Mouse (Mus musculus): ENCODE results near the gene Htra2. TPM values are rescaled to one million over a fixed set of nuclear protein-coding genes. Genes with fewer than 3 reads are reported as not detected.

Htra2 gene
- polyA plus RNA-seq, 1 experiment from 2014 or later: 132 TPM

DNA sequence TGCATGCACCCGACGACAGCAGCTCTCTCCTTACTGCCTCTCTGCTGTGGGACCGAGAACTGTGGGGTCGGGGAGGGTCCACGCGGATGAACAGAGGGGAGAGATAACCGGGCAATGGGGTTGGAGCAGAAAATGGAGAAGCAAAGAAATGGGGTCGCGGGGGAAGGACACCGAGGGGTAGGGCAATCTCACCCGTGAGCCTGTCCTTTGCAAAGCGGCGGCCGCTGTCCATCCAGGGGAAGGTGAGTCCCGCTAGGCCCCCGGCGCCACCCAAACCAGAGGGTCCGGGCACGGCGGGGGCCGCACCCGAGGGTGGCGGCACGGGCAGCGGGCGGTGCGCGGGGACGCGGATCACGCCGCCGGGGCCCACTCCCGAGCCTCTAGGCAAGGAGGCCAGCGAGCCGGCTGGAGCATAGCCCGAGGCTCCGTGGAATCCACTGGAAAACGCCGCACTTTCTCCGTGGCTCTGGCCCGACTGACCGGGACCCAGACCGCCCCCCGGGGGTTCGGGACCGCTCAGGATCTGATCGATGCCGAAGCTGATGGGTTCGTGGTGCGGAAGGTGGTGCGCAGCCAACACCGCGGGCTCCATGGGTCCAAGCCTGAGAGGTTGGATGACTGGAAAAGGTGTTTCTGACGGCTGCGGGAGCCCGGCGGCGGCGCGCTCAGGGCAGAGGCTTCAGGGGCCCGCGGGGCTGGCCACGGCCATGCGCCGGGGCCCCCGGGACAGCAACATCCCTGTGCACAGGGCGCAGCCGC lies 14.6 kb upstream of the Htra2 start:
- 3% methylated on average over 69 of the region's 69 CpGs for WGBS (ENCODE audit: insufficient replicate concordance)
- Histone ChIP-seq H3K4me2 (peak overlapping the region; percentile 53), H3K9me3 (replicated peaks) (no peaks in the 10 kb centered on the region), H3K36me3 (no peaks in the 10 kb centered on the region), H3K4me3 (replicated peaks) (peak overlapping the region; percentile 38), H3K4me1 (replicated peaks) (peaks cover 34% of the 10 kb centered on the region), H3K9ac (no peak overlapping the region), H3K27ac (no peak overlapping the region), H3K27me3 (peaks cover 100% of the 10 kb centered on the region)
- ATAC-seq (ENCODE audit: low read depth) (no peak), DNase-seq (no peak)

DNA sequence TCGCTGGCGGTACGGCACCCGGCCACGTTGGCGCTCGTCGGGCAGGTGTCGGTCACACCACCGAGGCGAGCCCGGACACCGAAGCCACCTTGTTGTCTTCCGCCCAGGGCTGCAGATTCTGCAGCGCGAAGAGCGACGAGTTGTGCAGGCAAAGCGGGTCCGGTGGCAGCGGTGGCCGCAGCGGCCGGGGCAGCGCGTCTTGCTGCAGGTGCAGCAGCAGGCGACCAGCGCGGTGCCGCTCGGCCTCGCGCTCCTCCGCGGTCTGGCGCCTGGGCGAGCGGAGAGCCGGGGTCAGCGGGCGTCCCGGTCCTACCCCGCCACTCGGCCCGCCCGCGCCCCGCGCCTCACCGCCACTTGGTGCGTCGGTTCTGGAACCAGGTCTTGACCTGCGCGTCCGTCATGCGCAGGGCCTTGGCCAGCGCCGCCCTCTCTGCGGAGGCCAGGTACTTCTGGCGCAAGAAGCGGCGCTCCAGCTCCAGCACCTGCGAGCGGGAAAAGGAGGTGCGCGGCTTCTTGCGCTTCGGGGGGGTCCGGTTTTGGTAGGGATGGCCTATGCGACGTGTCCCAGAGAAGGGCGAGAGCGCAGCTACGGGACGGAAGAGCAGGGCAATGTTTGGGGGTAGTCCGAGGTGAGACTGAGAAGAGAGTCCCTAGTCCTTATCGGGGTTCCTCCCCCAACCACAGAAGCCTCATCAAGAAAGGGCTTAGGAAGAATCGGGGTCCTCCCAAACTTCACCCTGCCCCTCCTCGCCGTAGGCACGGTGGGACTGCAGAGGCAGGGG lies 13.8 kb upstream of the Htra2 start:
- Histone ChIP-seq H3K4me3 (replicated peaks) (peak overlapping the region; percentile 38), H3K27ac (no peak overlapping the region), H3K4me1 (replicated peaks) (peaks cover 34% of the 10 kb centered on the region), H3K27me3 (peaks cover 100% of the 10 kb centered on the region), H3K36me3 (no peaks in the 10 kb centered on the region), H3K9me3 (replicated peaks) (no peaks in the 10 kb centered on the region), H3K9ac (no peak overlapping the region), H3K4me2 (peak overlapping the region; percentile 53)
- DNase-seq (no peak), ATAC-seq (ENCODE audit: low read depth) (no peak)
- 2% methylated on average over 81 of the region's 81 CpGs for WGBS (ENCODE audit: insufficient replicate concordance)

GRCm38 (mm10) chr6:83068221-83068620 lies 13.1 kb upstream of the Htra2 start:
- H3K36me3 ChIP-seq: no peaks in the 10 kb centered on the region
- WGBS (ENCODE audit: insufficient replicate concordance): 8% methylated on average over 8 of the region's 8 CpGs
- DNase-seq (no peak), ATAC-seq (ENCODE audit: low read depth) (no peak)
- peak overlapping the region; percentile 53 for H3K4me2 ChIP-seq
- no peak overlapping the region for H3K9ac ChIP-seq
- H3K27me3 ChIP-seq: peaks cover 100% of the 10 kb centered on the region
- peaks cover 34% of the 10 kb centered on the region for H3K4me1 ChIP-seq (replicated peaks)
- no peak overlapping the region for H3K27ac ChIP-seq
- H3K9me3 ChIP-seq (replicated peaks): no peaks in the 10 kb centered on the region
- peak overlapping the region; percentile 38 for H3K4me3 ChIP-seq (replicated peaks)

DNA sequence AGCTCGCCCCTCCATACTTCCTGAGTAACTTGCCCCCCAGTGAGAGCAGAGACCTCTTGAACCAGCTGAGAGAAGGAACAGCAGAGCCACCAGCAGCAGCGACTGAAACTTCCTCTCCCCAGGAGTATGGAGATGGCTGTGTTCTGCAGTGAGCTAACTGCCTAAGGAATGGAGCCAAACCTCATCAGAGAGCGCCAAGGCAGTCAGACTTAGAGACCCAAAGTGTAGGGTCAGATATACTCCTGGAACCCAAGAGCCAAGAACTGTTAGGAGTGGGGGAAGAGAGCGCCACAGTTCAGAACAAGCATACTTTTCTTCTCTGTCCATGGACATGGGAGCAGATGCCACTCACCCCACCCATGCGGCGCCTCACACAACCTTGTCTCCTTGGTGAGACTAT lies 11.4 kb upstream of the Htra2 start:
- Histone ChIP-seq H3K9me3 (replicated peaks) (no peaks in the 10 kb centered on the region), H3K36me3 (no peaks in the 10 kb centered on the region), H3K27ac (no peak overlapping the region), H3K4me2 (no peak overlapping the region), H3K9ac (no peak overlapping the region), H3K4me3 (replicated peaks) (no peak overlapping the region), H3K4me1 (replicated peaks) (peaks cover 32% of the 10 kb centered on the region), H3K27me3 (peaks cover 100% of the 10 kb centered on the region)
- no peak for DNase-seq
- WGBS (ENCODE audit: insufficient replicate concordance): 31% methylated on average over 6 of the region's 6 CpGs
- no peak for ATAC-seq (ENCODE audit: low read depth)

- no peak overlapping the region for H3K4me2 ChIP-seq
- 0 out of 2 replicates have a peak, but pooled peaks cover 4% of the 10 kb centered on the region for H3K36me3 ChIP-seq
- peaks cover 28% of the 10 kb centered on the region for H3K4me1 ChIP-seq (replicated peaks)
- H3K27me3 ChIP-seq: peaks cover 100% of the 10 kb centered on the region
- no peak overlapping the region for H3K9ac ChIP-seq
- no peak overlapping the region for H3K27ac ChIP-seq
- ATAC-seq (ENCODE audit: low read depth) (no peak), DNase-seq (no peak)
- no peaks in the 10 kb centered on the region for H3K9me3 ChIP-seq (replicated peaks)
- no peak overlapping the region for H3K4me3 ChIP-seq (replicated peaks)
- 38% methylated on average over 8 of the region's 8 CpGs for WGBS (ENCODE audit: insufficient replicate concordance)
Measured at GRCm38 (mm10) chr6:83065995-83066394, 10.9 kb upstream of the Htra2 start.

DNA sequence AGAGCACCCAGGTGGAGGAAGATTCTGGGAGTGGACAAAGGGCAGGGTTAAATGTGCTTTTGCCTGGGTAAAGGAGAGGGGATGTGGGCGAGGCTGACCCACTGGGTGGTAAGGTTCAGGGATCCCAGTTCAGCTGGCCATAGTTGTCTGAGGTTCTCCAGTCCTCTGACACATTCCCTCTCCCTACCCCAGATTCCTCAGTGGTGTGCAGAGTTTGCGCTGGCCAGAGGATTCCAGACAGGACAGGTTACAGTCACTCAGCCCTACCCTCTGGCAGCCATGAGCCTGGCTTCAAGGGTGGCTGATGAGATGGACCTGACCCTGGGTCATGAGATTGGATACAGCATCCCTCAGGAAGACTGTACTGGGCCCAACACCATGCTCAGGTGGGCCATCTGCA lies 3.7 kb upstream of the Htra2 start:
- Histone ChIP-seq H3K4me2 (peak overlapping the region; percentile 51), H3K9me3 (replicated peaks) (no peaks in the 10 kb centered on the region), H3K4me1 (replicated peaks) (peaks cover 37% of the 10 kb centered on the region), H3K27ac (peak overlapping the region; percentile 56; the same call in 1 of the 2 replicates), H3K4me3 (replicated peaks) (peak overlapping the region; percentile 41), H3K27me3 (peaks cover 41% of the 10 kb centered on the region), H3K36me3 (peaks cover 33% of the 10 kb centered on the region), H3K9ac (peak overlapping the region; percentile 52)
- no peak for DNase-seq
- no peak for ATAC-seq (ENCODE audit: low read depth)
- WGBS (ENCODE audit: insufficient replicate concordance): 78% methylated on average over 2 of the region's 2 CpGs

DNA sequence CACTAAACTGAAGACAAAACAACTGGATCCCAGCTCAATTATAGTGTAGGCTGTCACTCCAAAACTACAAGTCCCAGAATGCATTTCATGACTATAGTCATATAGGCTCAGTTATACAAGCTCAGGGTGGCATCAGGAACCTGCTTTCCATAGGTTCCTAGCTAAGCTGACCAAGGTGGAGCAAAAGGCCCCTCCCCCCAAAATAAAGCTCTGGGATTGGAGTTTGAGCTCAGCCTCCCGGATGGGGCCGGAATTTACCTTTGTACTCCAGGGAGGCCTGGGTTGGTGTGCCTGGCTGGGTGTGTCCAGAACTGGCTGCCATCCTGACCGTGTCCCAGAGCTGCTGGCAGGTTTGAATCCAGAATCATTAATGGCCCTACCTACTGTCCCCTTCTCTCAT lies 2.7 kb upstream of the Htra2 start, which contains the start of gene Dqx1:
TSS of gene Dqx1 (plus strand) at position 55 of the 400 bp plus-strand sequence.
- H3K27me3 ChIP-seq: peaks cover 32% of the 10 kb centered on the region
- H3K9me3 ChIP-seq (replicated peaks): no peaks in the 10 kb centered on the region
- peaks cover 44% of the 10 kb centered on the region for H3K4me1 ChIP-seq (replicated peaks)
- H3K36me3 ChIP-seq: peaks cover 33% of the 10 kb centered on the region
- DNase-seq (no peak), ATAC-seq (ENCODE audit: low read depth) (no peak)
- peak within 1 kb of the TSS; percentile 51 for H3K4me2 ChIP-seq
- WGBS (ENCODE audit: insufficient replicate concordance): 73% methylated on average over 3 of the region's 3 CpGs
- H3K9ac ChIP-seq: peak within 1 kb of the TSS; percentile 100
- peak within 1 kb of the TSS; percentile 56 for H3K27ac ChIP-seq
- peak within 1 kb of the TSS; percentile 100 for H3K4me3 ChIP-seq (replicated peaks)

GRCm38 (mm10) chr6:83054074-83054851 lies 810 bp downstream of the Htra2 start, which contains the start of gene Aup1:
Gene Aup1, plus strand, starts transcription at chr6:83054521.
- H3K36me3 ChIP-seq: peaks cover 54% of the 10 kb centered on the region
- no peaks in the 10 kb centered on the region for H3K9me3 ChIP-seq (replicated peaks)
- H3K27me3 ChIP-seq: 0 out of 2 replicates have a peak, but pooled peaks cover 4% of the 10 kb centered on the region
- H3K4me2 ChIP-seq: peak within 1 kb of the TSS; percentile 97
- peaks cover 65% of the 10 kb centered on the region for H3K4me1 ChIP-seq (replicated peaks)
- WGBS (ENCODE audit: insufficient replicate concordance): under 1% methylated on average over 64 of the region's 64 CpGs
- DNase-seq (peak; percentile 98), ATAC-seq (ENCODE audit: low read depth) (peak; percentile 95)
- H3K4me3 ChIP-seq (replicated peaks): peak within 1 kb of the TSS; percentile 100
- H3K9ac ChIP-seq: peak within 1 kb of the TSS; percentile 100
- H3K27ac ChIP-seq: peak within 1 kb of the TSS; percentile 97

GRCm38 (mm10) chr6:83053136-83053960 lies 1.7 kb downstream of the Htra2 start:
- WGBS (ENCODE audit: insufficient replicate concordance): under 1% methylated on average over 26 of the region's 26 CpGs
- Histone ChIP-seq H3K36me3 (peaks cover 53% of the 10 kb centered on the region), H3K9me3 (replicated peaks) (no peaks in the 10 kb centered on the region), H3K27ac (peak overlapping the region; percentile 97), H3K4me3 (replicated peaks) (peak overlapping the region; percentile 100), H3K9ac (peak overlapping the region; percentile 100), H3K4me2 (peak overlapping the region; percentile 97), H3K4me1 (replicated peaks) (peaks cover 56% of the 10 kb centered on the region), H3K27me3 (0 out of 2 replicates have a peak, but pooled peaks cover 2% of the 10 kb centered on the region)
- peak; percentile 41 for DNase-seq
- no peak for ATAC-seq (ENCODE audit: low read depth)

DNA sequence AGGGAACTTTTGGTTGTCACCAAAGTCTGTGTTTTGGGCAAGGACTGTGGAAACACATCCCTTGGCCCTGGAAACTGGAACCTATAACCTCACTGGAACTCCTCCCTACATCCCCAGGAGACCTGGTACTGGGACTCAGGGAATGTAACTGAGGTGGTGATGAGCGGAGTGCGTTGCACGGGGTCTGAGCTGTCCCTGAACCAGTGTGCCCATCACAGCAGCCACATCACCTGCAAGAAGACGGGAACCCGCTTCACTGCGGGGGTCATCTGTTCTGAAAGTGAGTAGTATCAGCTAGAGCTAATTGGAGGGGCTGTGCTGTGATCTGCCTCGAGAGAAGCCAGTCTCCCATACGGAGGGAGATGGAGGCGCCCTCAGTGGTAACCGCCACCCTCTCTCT lies 5.7 kb downstream of the Htra2 start:
- 0 out of 2 replicates have a peak overlapping the region, but pooled peaks have one; percentile 11 for H3K27ac ChIP-seq
- DNase-seq: no peak
- peaks cover 37% of the 10 kb centered on the region for H3K4me1 ChIP-seq (replicated peaks)
- no peak overlapping the region for H3K9ac ChIP-seq
- no peak overlapping the region for H3K4me2 ChIP-seq
- WGBS (ENCODE audit: insufficient replicate concordance): 60% methylated on average over 10 of the region's 10 CpGs
- no peaks in the 10 kb centered on the region for H3K9me3 ChIP-seq (replicated peaks)
- peaks cover 27% of the 10 kb centered on the region for H3K36me3 ChIP-seq
- H3K4me3 ChIP-seq (replicated peaks): no peak overlapping the region
- no peaks in the 10 kb centered on the region for H3K27me3 ChIP-seq
- ATAC-seq (ENCODE audit: low read depth): no peak

All from liver, embryonic 13.5 days (tissue).